Mouse (Mus musculus) intestine, postnatal 0 days (tissue): ENCODE results near the gene Dner. TPM values are rescaled to one million over a fixed set of nuclear protein-coding genes. Genes with fewer than 3 reads are reported as not detected.
"Not testable (repeated sequence)": the region's sequence is repeated elsewhere in the genome, so short reads cannot be mapped to it uniquely, and the experiment has no call there.

ENCODE experiments used
- ATAC-seq: fragments of 200-750 bp; cut with Nextera tagmentation; 2 replicates; pipeline ENCODE4 v1.8.0; 2017; ENCODE audit warnings: mild to moderate bottlenecking, moderate TSS enrichment, moderate library complexity
- H3K27ac ChIP-seq: fragments of 300-500 bp; sonication (generic); 2 replicates; pipeline ENCODE4 v1.5.1; 2014; ENCODE audit warnings: mild to moderate bottlenecking, low read depth, low read length, moderate library complexity
- H3K27me3 ChIP-seq: fragments of 300-500 bp; sonication (generic); replicated peaks from 2 replicates; pipeline ENCODE4 v1.6.1; 2014; ENCODE audit warnings: low read length, mixed read lengths; ENCODE audit not compliant: control insufficient read depth, insufficient read depth
- H3K36me3 ChIP-seq: fragments of 300-500 bp; sonication (generic); 2 replicates; pipeline ENCODE4 v1.6.1; 2014; ENCODE audit warnings: mild to moderate bottlenecking, moderate library complexity; ENCODE audit not compliant: control insufficient read depth, insufficient read depth
- H3K4me1 ChIP-seq: fragments of 300-500 bp; sonication (generic); replicated peaks from 2 replicates; pipeline ENCODE4 v1.6.1; 2014; ENCODE audit warnings: antibody characterized with exemption, low read length, mixed read lengths; ENCODE audit not compliant: control insufficient read depth, insufficient read depth
- H3K4me2 ChIP-seq: fragments of 300-500 bp; sonication (generic); replicated peaks from 2 replicates; pipeline ENCODE4 v1.6.1; 2014; ENCODE audit warnings: low read depth, mild to moderate bottlenecking, moderate library complexity
- H3K4me3 ChIP-seq: fragments of 300-500 bp; sonication (generic); 2 replicates; pipeline ENCODE4 v1.5.1; 2014; ENCODE audit warnings: low read depth, low read length
- H3K9ac ChIP-seq: fragments of 300-500 bp; sonication (generic); 2 replicates; pipeline ENCODE4 v1.6.1; 2014; ENCODE audit warnings: mild to moderate bottlenecking, low read depth, low read length
- H3K9me3 ChIP-seq: fragments of 300-500 bp; sonication (generic); 2 replicates; pipeline ENCODE4 v1.6.1; 2016; ENCODE audit warnings: mixed run types; ENCODE audit not compliant: control insufficient read depth
- CTCF ChIP-seq: sonication (generic); IDR thresholded peaks from 2 replicates; pipeline ENCODE4 v1.5.1; 2016; ENCODE audit warnings: low read depth, mild to moderate bottlenecking, control low read depth, antibody characterized with exemption, moderate library complexity
- WGBS: fragments of 180-500 bp; shearing (Covaris S2); extraction: QIAGEN DNeasy Blood & Tissue Kit; methylation state at CpG from one replicate; pipeline ENCODE4 v1.1.7; 2014; 5-methylcytosine and 5-hydroxymethylcytosine counted together
- polyA plus RNA-seq: library from polyadenylated mRNA; unstranded; fragments of >200 nt; fragmentation: Nextera tagmentation; extraction: Ambion mirVana; gene quantifications from 2 replicates; pipeline ENCODE4 v1.2.1, GENCODE M21; 2015

Dner gene
- polyA plus RNA-seq, 1 experiment from 2014 or later, result 2.1 TPM

DNA sequence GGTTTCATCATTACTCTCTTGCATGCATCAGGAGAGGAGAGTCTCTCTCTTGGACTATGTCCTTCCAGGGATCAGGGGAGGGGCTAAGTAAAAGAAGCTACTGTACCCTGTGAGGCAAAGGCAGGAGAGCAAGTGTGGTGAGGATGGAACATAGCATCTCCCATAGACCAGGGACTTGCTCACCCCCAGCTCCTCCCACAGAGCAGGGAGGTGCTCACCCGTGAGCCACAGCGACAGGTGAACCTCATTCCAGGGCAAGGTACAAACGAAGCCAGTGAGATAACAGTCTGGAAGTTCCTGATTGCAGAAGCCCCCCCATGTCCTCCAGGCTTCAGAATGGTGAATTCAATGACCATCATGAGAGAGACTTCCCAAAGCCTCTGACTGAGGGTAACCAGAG, 334.6 kb downstream of the Dner start:
- peak; percentile 86 for ATAC-seq
- H3K27ac ChIP-seq, result peak overlapping the region; percentile 46; the same call in 1 of the 2 replicates

GRCm38 (mm10) chr1:84359611-84360500, 336.2 kb downstream of the Dner start:
- no peak for ATAC-seq
- WGBS, result 85% methylated on average over 6 of the region's 6 CpGs

More for the DNA sequence above, 334.6 kb downstream of the Dner start:
- no peak for TF ChIP-seq CTCF
- no peak overlapping the region for H3K9ac ChIP-seq
- H3K4me1 ChIP-seq, result peaks cover 11% of the 10 kb centered on the region; the same call in 1 of the 2 replicates
- 37% methylated on average over 3 of the region's 3 CpGs for WGBS
- no peak overlapping the region for H3K4me2 ChIP-seq
- H3K36me3 ChIP-seq, result no peaks in the 10 kb centered on the region
- H3K4me3 ChIP-seq, result no peak overlapping the region
- H3K9me3 ChIP-seq, result no peaks in the 10 kb centered on the region
- no peaks in the 10 kb centered on the region for H3K27me3 ChIP-seq

GRCm38 (mm10) chr1:84357216-84357615, 338.8 kb downstream of the Dner start:
- no peaks in the 10 kb centered on the region for H3K27me3 ChIP-seq
- no peaks in the 10 kb centered on the region for H3K36me3 ChIP-seq
- ATAC-seq, result no peak
- H3K9ac ChIP-seq, result no peak overlapping the region
- TF ChIP-seq CTCF, result no peak
- no peaks in the 10 kb centered on the region for H3K9me3 ChIP-seq
- H3K27ac ChIP-seq, result no peak overlapping the region
- 83% methylated on average over 5 of the region's 5 CpGs for WGBS
- no peak overlapping the region for H3K4me3 ChIP-seq
- no peak overlapping the region for H3K4me2 ChIP-seq
- no peaks in the 10 kb centered on the region for H3K4me1 ChIP-seq

More at GRCm38 (mm10) chr1:84359611-84360500, 336.2 kb downstream of the Dner start:
- Histone ChIP-seq H3K4me2 (no peak overlapping the region), H3K36me3 (no peaks in the 10 kb centered on the region), H3K9me3 (no peaks in the 10 kb centered on the region), H3K9ac (no peak overlapping the region), H3K4me1 (peaks cover 11% of the 10 kb centered on the region; the same call in 1 of the 2 replicates), H3K4me3 (no peak overlapping the region), H3K27me3 (no peaks in the 10 kb centered on the region), H3K27ac (no peak overlapping the region)
- no peak for TF ChIP-seq CTCF

GRCm38 (mm10) chr1:84350262-84350661, 345.8 kb downstream of the Dner start:
- ATAC-seq, result no peak
- WGBS, result 53% methylated on average over 2 of the region's 2 CpGs
- peak overlapping the region; percentile 15; the same call in 1 of the 2 replicates for H3K27ac ChIP-seq

DNA sequence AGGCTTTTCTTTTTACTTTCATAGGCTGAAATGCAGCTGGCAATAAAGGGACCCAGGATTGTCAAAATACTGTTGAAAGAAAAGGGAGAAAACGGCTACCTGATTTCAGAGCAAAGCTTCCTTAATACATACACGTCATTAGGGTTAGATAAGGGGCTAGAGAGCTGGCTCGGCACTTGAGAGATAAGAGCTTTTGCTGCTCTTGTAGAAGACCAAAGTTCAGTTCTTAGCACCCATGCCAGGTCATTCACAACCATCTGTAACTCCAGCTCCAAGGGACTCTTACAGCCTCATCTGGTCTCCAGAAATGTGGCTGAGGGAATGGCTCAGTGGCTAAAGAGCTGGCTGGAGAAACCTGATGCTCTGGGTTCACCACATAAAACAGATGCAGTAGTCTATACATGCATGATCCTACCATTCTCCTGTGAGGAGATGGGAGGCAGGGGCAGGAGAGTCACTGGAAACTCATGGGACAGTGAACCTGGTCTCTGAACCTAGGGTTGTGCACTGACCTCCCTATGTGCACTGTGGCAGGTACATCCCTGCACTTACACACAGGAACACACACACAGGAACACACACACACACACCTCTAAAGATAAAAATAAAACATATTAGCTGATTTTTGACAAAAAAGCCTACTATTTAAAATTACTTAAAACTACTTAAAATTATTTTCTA, 348.1 kb downstream of the Dner start:
- Histone ChIP-seq H3K9ac (no peak overlapping the region), H3K27ac (no peak overlapping the region), H3K4me1 (0 out of 2 replicates have a peak, but pooled peaks cover 3% of the 10 kb centered on the region), H3K36me3 (no peaks in the 10 kb centered on the region), H3K4me2 (peak overlapping the region; percentile 24; the same call in 1 of the 2 replicates), H3K9me3 (no peaks in the 10 kb centered on the region), H3K27me3 (no peaks in the 10 kb centered on the region), H3K4me3 (no peak overlapping the region)
- peak; percentile 93 for ATAC-seq
- TF ChIP-seq CTCF, result no peak
- 32% methylated on average over 3 of the region's 3 CpGs for WGBS

More at GRCm38 (mm10) chr1:84350262-84350661, 345.8 kb downstream of the Dner start:
- no peak overlapping the region for H3K4me2 ChIP-seq
- no peaks in the 10 kb centered on the region for H3K9me3 ChIP-seq
- H3K4me3 ChIP-seq, result no peak overlapping the region
- 0 out of 2 replicates have a peak, but pooled peaks cover 3% of the 10 kb centered on the region for H3K4me1 ChIP-seq
- H3K9ac ChIP-seq, result no peak overlapping the region
- TF ChIP-seq CTCF, result no peak
- H3K27me3 ChIP-seq, result no peaks in the 10 kb centered on the region
- H3K36me3 ChIP-seq, result no peaks in the 10 kb centered on the region

DNA sequence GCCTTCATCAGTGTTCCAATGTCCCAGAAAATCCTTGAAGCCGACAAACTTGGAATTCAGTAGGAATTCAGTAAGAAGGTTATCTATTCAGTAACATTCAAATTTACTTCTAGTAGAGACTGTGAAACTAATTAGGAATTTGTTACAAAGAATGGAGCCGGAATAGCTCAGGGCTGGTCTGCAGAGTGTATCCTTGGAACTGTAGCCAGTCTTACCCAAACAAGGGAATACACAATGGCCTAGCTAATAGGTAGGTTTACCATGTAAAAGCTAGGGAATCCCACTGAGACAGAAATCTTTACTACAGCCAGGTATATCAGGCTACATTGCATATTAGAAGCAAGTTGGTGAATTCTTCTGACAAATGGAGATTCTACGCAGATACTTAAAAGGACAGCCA, 363.2 kb downstream of the Dner start:
- H3K9ac ChIP-seq, H3K27me3 ChIP-seq, H3K9me3 ChIP-seq, ATAC-seq, H3K27ac ChIP-seq, H3K4me2 ChIP-seq, H3K4me1 ChIP-seq, H3K4me3 ChIP-seq, H3K36me3 ChIP-seq: not testable (repeated sequence)
- WGBS, result 79% methylated on average over 3 of the region's 3 CpGs

DNA sequence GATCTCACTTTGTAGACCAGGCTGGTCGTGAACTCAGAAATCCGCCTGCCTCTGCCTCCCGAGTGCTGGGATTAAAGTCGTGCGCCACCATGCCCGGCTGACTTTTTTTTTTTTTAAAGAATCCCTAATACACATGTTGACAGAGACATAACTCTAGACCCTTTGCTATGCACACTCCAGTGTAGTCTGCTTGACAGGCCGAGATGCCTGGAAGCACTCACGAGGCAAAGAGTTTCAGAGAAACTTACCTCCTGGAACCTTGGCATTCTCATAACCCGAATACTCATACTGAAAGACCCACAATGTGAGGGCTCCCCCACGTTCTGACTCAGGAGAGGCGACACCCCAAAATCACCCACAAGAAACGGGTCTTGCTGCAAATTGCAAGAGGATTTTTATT, 364.2 kb downstream of the Dner start:
- H3K4me1 ChIP-seq, H3K9ac ChIP-seq, H3K4me2 ChIP-seq, H3K9me3 ChIP-seq, H3K27me3 ChIP-seq, H3K4me3 ChIP-seq, H3K27ac ChIP-seq, H3K36me3 ChIP-seq, ATAC-seq: not testable (repeated sequence)
- 87% methylated on average over 11 of the region's 12 CpGs for WGBS
